Comparison of ENCODE assay signal across 29 mouse cellular contexts in the genomic region with DNA sequence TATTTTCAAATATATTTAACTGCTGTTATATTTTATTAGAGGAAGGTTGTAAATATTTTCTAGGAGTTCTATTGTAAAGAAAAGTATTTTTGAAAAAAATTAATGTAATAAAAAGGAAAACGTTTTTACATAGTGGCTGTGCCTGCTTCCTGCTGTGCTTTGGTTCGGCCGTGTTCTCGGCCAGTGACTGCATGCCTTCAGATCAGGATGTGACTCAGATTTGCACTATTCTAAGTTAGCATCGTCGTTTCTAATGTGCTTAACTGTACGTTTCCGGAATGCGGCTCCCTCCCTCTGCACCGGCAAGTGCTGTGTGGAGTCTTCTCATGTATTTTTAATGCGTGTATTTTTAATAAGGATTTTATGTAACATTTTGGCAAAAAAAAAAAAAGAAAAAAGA. TPM values are rescaled to one million over a fixed set of nuclear protein-coding genes. Genes with fewer than 3 reads are reported as not detected.
A peak's percentile ranks its signal among the peaks of the same experiment; 100 is the strongest.
DNase-seq lines count a peak whose midpoint lies in the region; ATAC-seq and TF ChIP-seq lines count a peak whose summit lies in the region.
"Had no signal": no experiment of that assay in that cellular context is flagged by ENCODE, and none has a peak within 500 bp of the region (broad histone marks: within the 10 kb centered on the region; RNA-seq: fewer than 3 reads in every experiment).

No protein-coding gene starts in this region.

- no peaks in the 10 kb centered on the region for H3K4me1 ChIP-seq in heart, postnatal 0 days (ENCODE audit: control insufficient read depth, insufficient read depth)
- H3K4me1 ChIP-seq: embryonic facial prominence, embryonic 10.5 days; embryonic facial prominence, embryonic 13.5 days; forebrain, embryonic 12.5 days; heart, embryonic 12.5 days; heart, embryonic 15.5 days had no signal

- no peaks in the 10 kb centered on the region for H3K27me3 ChIP-seq in heart, postnatal 0 days (ENCODE audit: control insufficient read depth, insufficient read depth, low read length)
- H3K27me3 ChIP-seq: embryonic facial prominence, embryonic 13.5 days had no signal

- no peak overlapping the region for H3K4me3 ChIP-seq in heart, postnatal 0 days (ENCODE audit: low read depth, low read length)
- H3K4me3 ChIP-seq: embryonic facial prominence, embryonic 10.5 days; embryonic facial prominence, embryonic 13.5 days; erythroblast, embryonic 14.5 days; forebrain, embryonic 12.5 days; heart, embryonic 12.5 days; heart, embryonic 15.5 days had no signal

- no peak for TF ChIP-seq CTCF in heart, postnatal 0 days (IDR thresholded peaks at IDR 0.05; ENCODE audit: low read depth)

- DNase-seq in heart, postnatal 0 days (ENCODE audit: low spot score), result peak; percentile 9
- DNase-seq in heart, adult 18-20 months, result no peak
- DNase-seq in kidney, postnatal 14 days, result peak; percentile 18
- no peak for DNase-seq in kidney, adult 11 months
- peak; percentile 48 for DNase-seq in brain, adult 2 months (ENCODE audit: low read depth, low spot score)
- peak; percentile 10 for DNase-seq in telencephalon, adult 2 months (ENCODE audit: low read depth, low spot score)
- DNase-seq in cerebellum, postnatal 25 days, result no peak
- no peak for DNase-seq in cerebellum, adult 9-11 months
- DNase-seq: adrenal gland, adult 2 months; adrenal gland, postnatal 14 days; B cell, adult 2 months; cerebellum, adult 11-12 months; cerebellum, adult 8-10 months; cerebellum, postnatal 14 days; embryo, embryonic 11 days; gastrocnemius, postnatal 14 days; heart, adult 11 months; heart, postnatal 14 days; heart, postnatal 4 days had no signal

- 63% methylated on average over 11 of the region's 11 CpGs for WGBS in heart, postnatal 0 days

- no peaks in the 10 kb centered on the region for H3K9me3 ChIP-seq in heart, postnatal 0 days (replicated peaks; ENCODE audit: control insufficient read depth, low read length)
- H3K9me3 ChIP-seq: embryonic facial prominence, embryonic 10.5 days; embryonic facial prominence, embryonic 13.5 days; forebrain, embryonic 12.5 days; heart, embryonic 12.5 days; heart, embryonic 15.5 days had no signal

- no peak overlapping the region for H3K4me2 ChIP-seq in heart, postnatal 0 days (ENCODE audit: low read depth, low read length)
- H3K4me2 ChIP-seq: embryonic facial prominence, embryonic 13.5 days; forebrain, embryonic 12.5 days; heart, embryonic 12.5 days; heart, embryonic 15.5 days; hindbrain, embryonic 14.5 days had no signal

- H3K36me3 ChIP-seq in heart, postnatal 0 days (replicated peaks; ENCODE audit: control insufficient read depth, insufficient read depth, low read length), result peaks cover 16% of the 10 kb centered on the region

- no peak for TF ChIP-seq EP300 in heart, postnatal 0 days (IDR thresholded peaks at IDR 0.05; ENCODE audit: low read depth)

- H3K9ac ChIP-seq in heart, postnatal 0 days (replicated peaks; ENCODE audit: low read depth, low read length), result no peak overlapping the region
- H3K9ac ChIP-seq: forebrain, embryonic 12.5 days; heart, embryonic 12.5 days; heart, embryonic 15.5 days; hindbrain, embryonic 14.5 days had no signal

- H3K27ac ChIP-seq in heart, postnatal 0 days (ENCODE audit: low read depth), result no peak overlapping the region
- H3K27ac ChIP-seq: embryonic facial prominence, embryonic 10.5 days; forebrain, embryonic 12.5 days; hindbrain, embryonic 14.5 days; hindbrain, postnatal 0 days had no signal

- ATAC-seq in heart, postnatal 0 days (ENCODE audit: insufficient read depth, low read depth), result no peak
- ATAC-seq: forebrain, embryonic 16.5 days; hindbrain, postnatal 0 days had no signal

RNA-seq across cellular contexts. Expression of a gene that starts 7.3 kb away (rescaled TPM):
- 28.5 and 34.9 TPM in 2 replicates for total RNA-seq in heart, postnatal 0 days (2014; rRNA removed; ENCODE audit: low replicate concordance)
- 81.7 and 87.3 TPM in 2 replicates for polyA plus RNA-seq in heart, postnatal 0 days (2015; fragmentation: Nextera tagmentation; extraction: Ambion mirVana)
- total RNA-seq in heart, adult 18-20 months (2021), result 10 to 100 TPM; 24.5 to 25.1 TPM

RNA-seq across cellular contexts. Expression of a gene that starts 23.9 kb away (rescaled TPM):
- total RNA-seq in heart, postnatal 0 days (2014; rRNA removed; ENCODE audit: low replicate concordance), result not detected in 2 replicates
- 0.32 and 0.38 TPM in 2 replicates for polyA plus RNA-seq in heart, postnatal 0 days (2015; fragmentation: Nextera tagmentation; extraction: Ambion mirVana)
- total RNA-seq in heart, adult 18-20 months (2021), result under 1 TPM in 1 of 2 experiments, not detected in 1; 0.23 TPM
- total RNA-seq: hindbrain, postnatal 0 days had no signal
- polyA plus RNA-seq: erythroblast, embryonic 14.5 days had no signal

RNA-seq across cellular contexts. Expression of a gene that starts 39.0 kb away (rescaled TPM):
- not detected in 2 replicates for total RNA-seq in heart, postnatal 0 days (2014; rRNA removed; ENCODE audit: low replicate concordance)
- 0.86 and 1.0 TPM in 2 replicates for polyA plus RNA-seq in heart, postnatal 0 days (2015; fragmentation: Nextera tagmentation; extraction: Ambion mirVana)
- under 1 TPM in 1 of 2 experiments, not detected in 1; 0.42 TPM for total RNA-seq in heart, adult 18-20 months (2021)
- total RNA-seq: gastrocnemius, adult 18-20 months had no signal
- polyA plus RNA-seq: erythroblast, embryonic 14.5 days; forebrain, embryonic 16.5 days had no signal

Comparison
In these comparisons a context has a peak if more than half of its experiments do, and no peak if none do; other contexts are left out.
1. DNase-seq: peak in heart, postnatal 0 days (single experiment), kidney, postnatal 14 days (single experiment), brain, adult 2 months (single experiment) and telencephalon, adult 2 months (single experiment); none in heart, adult 18-20 months (0 of 2), kidney, adult 11 months (single experiment), cerebellum, postnatal 25 days (0 of 2) and cerebellum, adult 9-11 months (single experiment).